Mouse (Mus musculus): ENCODE measurements around the gene Gm20795. TPM values are rescaled to one million over a fixed set of nuclear protein-coding genes. Genes with fewer than 3 reads are reported as not detected.
"Not testable (repeated sequence)": the region's sequence is repeated elsewhere in the genome, so short reads cannot be mapped to it uniquely, and the experiment has no call there.

The Gm20795 gene
- total RNA-seq (2021) (not detected), polyA plus RNA-seq (2012; rRNA removed) (not detected in 2 replicates)
- long read RNA-seq = 0 reads

DNA sequence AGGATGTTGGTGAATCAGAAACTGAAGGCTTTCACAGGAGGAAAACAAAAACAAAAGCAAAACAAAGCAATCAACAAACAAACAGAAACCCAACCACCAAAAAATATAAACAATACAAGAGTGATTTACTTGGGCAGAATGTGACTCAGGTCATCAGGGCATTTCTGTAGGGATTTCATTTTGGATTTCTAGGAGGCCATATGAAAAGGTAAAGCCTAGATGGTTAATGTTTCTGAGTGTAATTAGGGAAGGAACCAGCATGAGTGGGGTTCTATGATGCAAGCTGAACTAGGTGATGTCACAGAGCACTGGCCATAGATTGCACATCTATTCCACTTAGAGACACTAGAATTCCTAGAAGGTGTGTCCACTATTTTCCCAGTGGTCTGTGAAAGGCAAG, at the start of gene Gm20795:
Gm20795 (plus strand) TSS at position 301 of the 400 bp plus-strand sequence.
- not testable (repeated sequence) for DNase-seq

- DNase-seq = not testable (repeated sequence)
Observed at GRCm38 (mm10) chrY:40775665-40776064, 29.0 kb upstream of the Gm20795 start, which contains the start of gene Gm21797. TSS of gene Gm21797 (minus strand) at chrY:40775765.

Other genes starting within 250 kb of the Gm20795 start
- gene Gm21852, start 152.9 kb upstream of the Gm20795 start, total RNA-seq (2021) = not detected
- gene Gm21852, start 152.9 kb upstream of the Gm20795 start, polyA plus RNA-seq (2012; rRNA removed) = not detected in 2 replicates
- not detected for gene Gm21797, start 29.1 kb upstream of the Gm20795 start, total RNA-seq (2021)
- gene Gm21797, start 29.1 kb upstream of the Gm20795 start, polyA plus RNA-seq (2012; rRNA removed) = not detected in 2 replicates